Mouse (Mus musculus): ENCODE results near the gene Lrrc20.
"Not testable (repeated sequence)": the region's sequence is repeated elsewhere in the genome, so short reads cannot be mapped to it uniquely, and the experiment has no call there.

Lrrc20 gene

DNA sequence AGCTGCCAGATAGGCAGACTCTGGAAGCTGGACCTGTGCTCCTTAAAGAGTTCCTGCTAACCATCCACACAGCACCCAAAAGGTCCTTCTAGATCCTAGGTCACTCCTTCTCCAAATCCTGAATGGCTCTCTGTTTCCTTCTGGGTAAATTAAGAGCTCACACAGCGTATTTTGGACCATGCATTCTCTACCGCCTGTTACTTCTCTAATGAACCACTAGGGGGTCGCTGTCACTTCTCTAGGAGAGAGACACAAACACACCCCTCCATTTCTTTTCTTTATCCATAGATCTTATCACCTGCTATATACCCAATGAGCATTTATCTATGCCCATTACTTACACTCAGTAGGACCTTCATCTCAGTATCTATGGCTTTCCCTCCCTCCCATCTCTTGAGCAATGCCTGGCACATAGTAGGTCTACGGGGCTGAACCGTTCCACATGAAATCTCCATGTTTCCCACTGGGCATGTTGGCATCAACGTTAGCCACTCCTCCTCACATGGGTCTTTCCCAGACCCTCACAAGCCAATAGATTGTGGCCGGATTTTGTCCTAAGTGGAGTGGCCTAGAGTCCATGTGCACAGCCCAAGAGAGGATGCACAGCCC lies 111.7 kb downstream of the Lrrc20 start:
- DNase-seq: no peak

DNA sequence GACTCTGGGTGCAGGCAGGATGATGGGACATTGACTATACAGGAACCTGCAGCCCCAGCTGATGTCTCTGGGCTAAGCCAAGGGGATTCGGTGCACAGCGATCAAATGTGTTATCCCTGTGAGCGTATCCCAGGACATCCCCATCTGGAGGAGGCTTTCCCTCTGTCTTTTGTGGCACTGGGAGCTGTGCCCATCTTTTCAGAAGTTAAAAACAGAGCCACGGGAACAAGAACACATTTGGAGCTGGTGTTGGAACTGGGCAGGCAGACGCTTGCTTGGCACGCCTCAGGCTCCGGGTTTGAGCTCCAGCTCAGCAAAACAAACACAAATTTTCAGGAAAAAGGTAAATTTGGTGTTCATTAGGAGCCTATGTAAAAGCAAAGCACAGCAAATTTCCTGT lies 122.4 kb downstream of the Lrrc20 start:
- DNase-seq: no peak

DNA sequence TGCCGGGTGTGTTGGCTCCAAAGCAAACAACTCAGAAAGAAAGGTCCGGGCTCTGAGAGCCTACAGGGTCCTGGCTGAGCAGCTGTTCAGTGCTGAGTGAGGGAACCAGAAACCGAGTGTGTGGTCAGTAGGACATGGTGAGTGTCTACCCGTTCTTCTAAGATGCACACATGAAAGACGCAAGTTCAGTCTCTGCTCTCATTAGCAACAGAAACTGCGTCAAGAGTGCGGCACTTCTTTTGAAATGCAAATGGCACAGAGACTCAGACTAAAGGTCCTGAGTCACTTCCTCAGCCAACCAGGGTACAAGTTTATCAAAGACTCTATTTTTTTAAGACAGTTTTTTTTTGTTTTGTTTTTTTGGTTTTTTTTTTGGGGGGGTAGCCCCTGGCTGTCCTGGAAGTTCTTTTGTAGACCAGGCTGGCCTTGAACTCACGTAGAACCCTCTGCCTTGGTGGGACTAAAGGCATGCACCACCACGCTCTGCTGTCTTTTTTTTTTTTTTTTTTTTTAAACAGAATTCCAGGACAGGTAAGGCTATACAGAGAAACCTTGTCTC lies 124.0 kb downstream of the Lrrc20 start:
- DNase-seq: no peak

DNA sequence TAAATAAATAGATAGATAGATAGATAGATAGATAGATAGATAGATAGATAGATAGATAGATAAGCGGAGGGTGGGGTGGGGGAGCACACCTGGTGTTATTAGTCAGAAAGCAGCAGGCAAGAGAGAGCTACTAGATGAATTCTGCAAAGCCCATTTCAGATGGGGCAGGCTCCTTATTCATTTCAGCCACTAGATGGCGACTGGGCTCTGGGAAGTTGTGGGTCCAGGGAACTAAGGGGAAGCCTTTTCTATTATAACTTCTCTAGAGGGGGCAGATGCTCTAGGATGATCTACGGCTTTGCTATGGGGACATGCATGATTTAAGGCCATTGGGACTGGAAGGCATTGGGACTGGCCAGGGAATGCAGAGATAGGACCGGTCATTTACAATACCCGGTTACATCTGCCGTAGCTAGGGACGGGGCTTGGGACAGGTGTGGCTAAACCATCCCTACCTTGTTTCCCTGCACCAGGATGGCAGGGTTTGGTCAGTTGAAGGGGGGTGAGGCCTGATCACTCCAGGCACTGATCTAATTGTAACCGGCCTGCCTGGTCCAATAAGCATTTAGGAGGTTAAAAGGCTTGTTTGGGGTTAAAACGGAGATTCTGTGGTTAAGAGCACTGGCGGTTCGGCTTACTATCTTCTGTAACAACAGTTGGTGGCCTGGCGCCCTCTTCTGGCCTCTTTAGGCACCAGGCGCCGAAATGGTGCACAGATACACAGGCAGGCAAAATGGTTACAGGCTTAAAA lies 126.9 kb downstream of the Lrrc20 start:
- DNase-seq: peak; percentile 39 to 80

DNA sequence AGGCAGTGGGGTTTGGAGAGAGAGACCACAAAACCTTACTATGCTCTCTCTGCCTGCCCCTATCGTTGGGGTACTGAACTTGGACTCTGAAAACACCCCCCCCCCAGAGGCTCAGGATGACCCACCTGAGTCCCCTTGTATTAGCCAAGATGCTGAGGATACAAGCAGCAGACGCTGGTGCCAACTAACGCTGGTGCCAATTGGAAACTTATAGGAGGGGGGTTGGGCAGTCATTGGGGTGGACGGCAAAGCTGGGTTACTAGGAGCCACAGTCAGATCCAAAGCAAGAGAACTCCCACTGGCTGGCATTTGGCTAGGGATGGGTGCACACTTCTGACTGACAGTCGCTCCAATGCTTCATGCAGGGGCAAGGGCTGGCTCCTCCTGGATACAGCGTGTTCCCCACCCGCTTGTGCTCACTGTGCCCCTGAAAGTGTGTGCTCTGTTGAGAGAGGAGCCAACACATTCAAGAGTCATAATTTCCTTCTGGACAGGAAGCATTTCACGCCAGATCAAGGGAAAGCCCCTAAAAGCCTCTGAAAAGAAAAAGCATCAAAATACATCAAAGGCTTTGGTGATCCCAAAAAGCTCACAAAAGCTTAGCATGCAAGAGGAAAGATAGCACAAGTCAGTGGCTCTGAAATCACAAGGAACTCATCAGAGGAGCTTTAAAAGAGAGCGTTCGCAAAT lies 128.9 kb downstream of the Lrrc20 start:
- DNase-seq: no peak

DNA sequence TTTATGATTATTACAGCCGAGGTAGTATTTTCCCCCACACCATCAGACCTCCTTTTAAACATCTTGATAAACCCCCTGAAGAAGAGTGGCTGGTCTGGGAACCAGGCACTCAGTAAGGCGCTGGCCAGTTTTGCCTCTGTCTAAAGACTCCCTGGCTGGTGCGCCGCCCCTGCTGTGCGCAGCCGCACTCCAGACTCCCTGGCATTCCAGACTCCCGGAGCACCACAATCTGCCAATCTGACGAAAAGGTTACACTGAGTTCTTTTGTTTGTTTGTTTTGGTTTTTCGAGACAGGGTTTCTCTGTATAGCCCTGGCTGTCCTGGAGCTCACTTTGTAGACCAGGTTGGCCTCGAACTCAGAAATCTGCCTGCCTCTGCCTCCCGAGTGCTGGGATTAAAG lies 129.8 kb downstream of the Lrrc20 start:
- DNase-seq: not testable (repeated sequence)

DNA sequence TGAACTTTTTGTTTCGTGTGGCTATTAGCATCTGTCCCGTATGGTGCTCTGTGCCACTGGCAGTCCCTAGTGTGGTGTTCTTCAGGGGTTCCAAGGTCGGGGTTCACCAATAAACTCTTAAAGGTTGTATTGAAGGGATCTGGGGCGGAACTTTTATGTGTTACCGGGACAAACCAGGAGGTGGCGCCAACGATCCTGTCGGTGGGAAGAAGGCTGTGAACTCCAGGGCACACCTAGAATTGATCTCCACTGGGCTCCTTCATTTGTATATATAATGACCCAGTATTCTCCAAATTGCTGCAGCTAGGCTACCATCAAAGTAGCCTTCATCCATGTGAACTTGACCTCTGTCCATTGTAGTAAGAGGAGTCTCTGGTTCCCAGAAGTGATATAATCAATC lies 130.2 kb downstream of the Lrrc20 start:
- DNase-seq: peak; percentile 28 to 81

DNA sequence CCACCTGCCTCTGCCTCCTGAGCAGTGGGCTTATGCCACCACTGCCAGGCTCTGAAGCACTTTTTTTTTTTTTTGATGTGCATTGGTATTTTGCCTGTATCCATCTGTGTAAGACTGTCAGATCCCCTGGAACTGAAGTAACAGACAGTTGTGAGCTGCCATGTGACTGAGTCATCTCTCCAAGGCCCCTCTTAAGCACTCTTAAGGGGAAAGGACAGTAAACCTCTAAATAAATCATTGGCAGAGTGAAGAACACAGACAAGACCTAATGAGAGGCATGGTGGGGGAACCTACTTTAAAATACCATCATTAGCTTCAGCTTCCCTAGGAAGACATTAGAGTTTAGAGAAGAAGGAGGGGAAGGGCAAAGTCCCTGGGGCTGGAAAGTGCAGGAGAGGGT lies 132.6 kb downstream of the Lrrc20 start:
- DNase-seq: no peak

DNA sequence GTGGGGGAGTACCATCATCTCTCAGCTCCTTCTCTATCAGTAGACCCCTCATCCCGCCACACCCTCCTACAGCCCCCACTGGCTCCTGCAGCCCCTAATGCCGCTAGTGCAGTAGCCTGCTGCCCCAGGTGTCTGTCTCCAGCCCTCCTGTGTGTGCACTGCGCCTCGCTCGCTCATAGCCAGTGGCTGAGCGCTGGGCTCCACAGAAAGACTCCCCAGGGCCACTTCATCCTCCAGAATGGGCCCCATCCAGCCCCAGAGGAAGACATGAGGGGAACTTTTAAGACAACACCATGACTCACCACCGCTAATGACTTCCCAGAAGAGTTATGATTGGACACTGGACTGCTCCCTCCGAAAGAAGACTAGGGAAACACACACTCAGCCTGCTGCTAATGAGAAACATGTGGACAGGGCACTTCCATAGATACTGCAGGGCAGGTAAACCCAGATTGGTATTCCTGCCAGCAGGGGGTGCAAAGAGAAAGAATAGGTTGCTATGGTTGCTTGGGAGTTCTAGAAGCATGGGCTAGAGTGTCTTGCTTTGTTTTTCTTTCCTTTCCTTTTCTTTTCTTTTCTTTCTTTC lies 135.1 kb downstream of the Lrrc20 start:
- peak; percentile 35 to 77 for DNase-seq

DNA sequence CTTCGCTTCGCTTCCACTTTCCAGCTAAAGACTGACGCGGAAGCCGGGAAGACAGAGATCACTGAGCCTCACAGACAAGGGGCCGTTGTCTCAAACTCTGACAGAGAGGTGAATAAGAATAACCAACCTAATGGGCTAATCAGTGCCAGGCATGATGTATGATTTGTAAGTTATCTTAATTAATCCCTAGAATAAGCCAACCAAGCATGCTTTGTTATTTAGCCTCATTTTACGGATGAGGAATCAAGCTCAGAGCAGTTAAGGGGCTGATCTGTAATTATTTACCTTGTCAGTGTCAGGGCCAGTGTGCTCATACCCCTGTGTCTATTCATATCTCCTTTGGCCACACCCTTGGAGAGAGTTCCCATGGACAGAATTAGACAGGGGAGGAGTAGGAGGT lies 138.7 kb downstream of the Lrrc20 start:
- DNase-seq: no peak

DNA sequence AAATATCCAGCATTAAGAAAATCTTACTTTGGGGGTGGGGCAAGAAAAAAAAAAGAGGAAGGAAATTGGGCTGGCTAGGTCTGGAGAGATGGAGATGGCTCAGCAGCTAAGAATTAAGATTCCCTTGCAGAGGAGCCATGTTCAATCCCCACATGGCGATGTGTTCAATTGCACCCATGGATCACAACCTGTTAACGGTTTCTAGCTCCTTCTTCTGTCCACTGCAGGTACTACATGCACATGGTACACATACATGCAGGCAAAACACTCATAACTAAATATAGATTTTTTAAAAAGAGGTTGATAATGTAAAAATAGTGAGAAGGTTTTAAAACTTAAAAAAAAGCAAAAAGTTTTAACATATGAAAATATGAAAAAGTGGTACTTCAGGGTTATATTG lies 142.9 kb downstream of the Lrrc20 start:
- DNase-seq: no peak

DNA sequence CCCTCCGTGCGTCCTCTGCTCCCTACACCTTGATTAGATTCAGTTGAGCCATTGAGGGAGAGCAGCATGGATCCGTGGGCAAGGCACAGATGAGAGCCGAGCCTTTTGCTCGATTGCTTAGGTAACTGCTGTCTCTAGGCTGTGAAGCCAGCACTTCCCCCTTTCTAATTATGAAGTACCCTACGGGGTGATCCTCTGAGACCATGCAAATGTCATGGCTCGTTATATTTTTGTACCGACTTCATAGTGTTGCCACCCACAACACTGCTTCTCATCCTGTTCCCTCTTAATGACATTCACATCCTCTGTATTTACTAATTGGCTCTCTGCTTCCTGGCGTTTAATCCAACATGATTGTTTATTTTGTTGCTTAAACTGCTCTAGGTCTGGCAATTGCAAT lies 146.1 kb downstream of the Lrrc20 start:
- DNase-seq: no peak

DNA sequence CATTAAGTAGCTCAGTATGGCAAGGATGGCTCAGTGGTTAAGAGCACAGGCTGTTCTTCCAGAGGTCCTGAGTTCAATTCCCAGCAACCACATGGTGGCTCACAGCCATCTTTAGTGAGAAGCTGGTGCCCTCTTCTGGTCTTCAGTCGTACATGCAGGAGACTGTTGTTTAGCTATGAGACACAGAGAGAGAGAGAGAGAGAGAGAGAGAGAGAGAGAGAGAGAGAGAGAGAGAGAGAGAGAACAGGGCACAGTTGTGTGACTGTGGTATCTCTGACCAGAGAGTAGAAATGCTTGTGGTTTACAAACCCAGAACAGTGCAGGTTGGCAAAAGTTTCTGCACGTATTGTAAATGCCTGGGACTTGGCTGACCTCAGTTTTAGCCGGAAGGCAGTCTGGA lies 148.3 kb downstream of the Lrrc20 start:
- DNase-seq: not testable (repeated sequence)

DNA sequence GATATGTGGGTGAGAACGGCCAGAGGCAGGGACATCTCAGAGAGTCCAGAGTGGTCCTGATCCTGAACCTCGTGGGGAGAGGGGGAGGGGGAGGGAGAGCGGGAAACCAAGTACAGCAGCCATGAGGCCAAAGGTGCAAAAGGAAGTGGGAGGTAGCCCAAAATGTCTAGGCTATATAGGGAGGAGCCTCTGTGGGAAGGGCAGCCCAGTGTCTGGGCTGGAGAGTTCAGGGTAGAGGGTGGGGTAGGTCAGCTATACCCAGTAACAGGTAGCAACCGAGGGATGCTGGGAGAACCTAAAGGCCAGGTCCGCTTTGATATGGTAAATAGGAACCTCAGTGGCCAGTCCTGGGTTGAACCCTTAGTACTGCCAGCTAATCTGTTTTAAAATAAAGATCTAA lies 149.2 kb downstream of the Lrrc20 start:
- DNase-seq: no peak

DNA sequence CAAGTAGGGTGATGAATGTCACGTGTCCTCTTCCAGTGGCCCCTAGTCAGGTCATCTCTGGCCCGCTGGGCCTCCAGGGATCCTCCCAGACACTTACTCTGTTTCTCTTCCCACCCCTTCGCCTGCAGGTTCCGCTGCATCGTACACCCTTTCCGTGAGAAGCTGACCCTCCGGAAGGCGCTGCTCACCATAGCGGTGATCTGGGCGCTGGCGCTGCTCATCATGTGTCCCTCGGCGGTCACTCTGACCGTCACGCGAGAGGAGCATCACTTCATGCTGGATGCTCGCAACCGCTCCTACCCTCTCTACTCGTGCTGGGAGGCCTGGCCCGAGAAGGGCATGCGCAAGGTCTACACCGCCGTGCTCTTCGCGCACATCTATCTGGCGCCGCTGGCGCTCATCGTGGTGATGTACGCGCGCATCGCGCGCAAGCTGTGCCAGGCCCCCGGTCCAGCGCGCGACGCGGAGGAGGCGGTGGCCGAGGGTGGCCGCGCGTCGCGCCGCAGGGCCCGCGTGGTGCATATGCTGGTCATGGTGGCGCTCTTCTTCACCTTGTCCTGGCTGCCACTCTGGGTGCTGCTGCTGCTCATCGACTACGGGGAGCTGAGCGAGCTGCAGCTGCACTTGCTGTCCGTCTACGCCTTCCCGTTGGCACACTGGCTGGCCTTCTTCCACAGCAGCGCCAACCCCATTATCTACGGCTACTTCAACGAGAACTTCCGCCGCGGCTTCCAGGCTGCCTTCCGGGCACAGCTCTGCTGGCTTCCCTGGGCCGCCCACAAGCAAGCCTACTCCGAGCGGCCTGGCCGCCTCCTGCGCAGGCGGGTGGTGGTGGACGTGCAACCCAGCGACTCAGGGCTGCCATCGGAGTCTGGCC lies 150.0 kb downstream of the Lrrc20 start:
- peak in 1 of 2 experiments; percentile 14 for DNase-seq

DNA sequence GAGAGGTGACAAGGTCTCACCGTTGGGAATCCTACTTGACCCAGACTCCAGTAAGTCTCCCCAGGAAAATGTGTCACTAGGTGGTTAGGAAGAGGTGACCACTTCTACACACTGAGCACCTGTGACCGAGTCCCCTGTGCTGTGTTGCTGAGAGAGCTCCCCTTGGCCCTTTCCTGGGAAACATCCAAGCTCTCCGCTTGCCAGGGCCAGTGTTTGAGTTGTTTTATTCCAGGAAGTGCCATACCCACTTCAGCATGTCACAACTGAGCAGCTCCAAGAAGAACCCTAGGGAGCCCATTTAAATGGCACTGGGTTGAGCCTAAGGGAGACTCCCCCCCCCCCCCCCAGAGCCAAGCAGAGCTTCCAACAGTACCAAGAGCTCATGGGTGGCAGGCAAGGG lies 150.9 kb downstream of the Lrrc20 start:
- DNase-seq: no peak

DNA sequence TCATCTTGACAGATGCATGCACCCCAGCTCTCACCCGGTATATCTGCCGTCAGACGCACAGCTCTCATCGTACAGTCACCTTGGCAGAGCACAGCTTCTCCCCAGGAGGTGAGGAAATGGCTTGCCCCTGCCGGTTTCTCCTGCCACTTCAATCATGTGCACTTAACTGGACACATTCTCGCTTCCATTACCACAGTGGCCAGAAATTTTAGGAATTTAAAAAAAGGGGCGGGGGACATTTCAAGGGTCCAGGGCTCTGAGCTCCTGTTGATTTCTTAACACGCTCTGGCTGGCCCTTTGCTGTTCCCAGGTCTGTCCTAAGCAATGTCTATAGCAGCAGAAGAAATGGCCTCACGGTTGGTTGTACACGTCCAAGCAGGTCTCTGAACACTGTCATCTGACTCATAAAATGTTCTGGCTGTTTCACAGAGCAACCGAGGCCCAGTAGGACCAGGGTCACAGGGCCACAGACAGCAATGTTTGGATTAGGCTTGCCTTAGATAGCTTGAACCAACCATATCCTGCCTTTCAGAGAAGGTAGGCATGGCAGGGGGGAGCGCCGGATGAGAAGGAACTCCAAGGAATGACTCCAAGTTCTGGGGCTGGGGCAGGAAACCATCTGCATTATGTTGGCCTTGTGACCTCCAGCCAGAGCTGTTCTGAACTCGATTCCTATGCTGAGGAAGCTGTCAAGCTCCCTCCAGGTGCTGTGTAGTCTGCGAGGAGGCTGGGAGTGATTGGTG lies 151.8 kb downstream of the Lrrc20 start:
- peak; percentile 6 to 31 for DNase-seq

DNA sequence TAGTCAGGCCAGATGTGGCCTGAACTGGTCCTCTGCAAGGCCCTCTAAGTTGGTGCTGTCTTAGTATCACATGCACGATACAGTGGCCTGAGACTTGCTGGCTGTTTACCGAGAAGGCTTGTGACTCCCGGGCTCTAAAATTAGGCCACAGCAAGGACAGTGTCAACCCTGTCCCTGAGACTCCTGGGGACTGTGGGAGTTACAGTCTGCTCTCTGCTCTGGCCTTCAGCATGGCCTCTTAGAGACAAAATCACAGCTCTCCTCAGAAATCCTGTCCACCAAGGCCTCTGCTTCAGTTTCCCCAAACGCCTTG lies 152.3 kb downstream of the Lrrc20 start:
- peak in 1 of 2 experiments; percentile 3 for DNase-seq
